Mouse (Mus musculus): ENCODE data around the gene Polr2f.

GRCm38 (mm10) chr15:79155572-79155971 lies 14.8 kb downstream of the Polr2f start:
- TF ChIP-seq POLR2A (IDR thresholded peaks at IDR 0.05; ENCODE audit: borderline replicate concordance, low read depth, low read length), result no peak
- no peak for TF ChIP-seq CTCF (IDR thresholded peaks at IDR 0.05; ENCODE audit: low read depth, low read length)

Data from bone marrow macrophage, adult 2 months (primary cell).